Mouse (Mus musculus) forebrain, embryonic 10.5 days (tissue): Measurements from ENCODE around the gene Sytl2. TPM values are rescaled to one million over a fixed set of nuclear protein-coding genes. Genes with fewer than 3 reads are reported as not detected.

Source experiments
- DNase-seq: peaks from one replicate; pipeline ENCODE4 v3.0.0-alpha.2; 2017; ENCODE audit warnings: low spot score; ENCODE audit errors: extremely low spot score
- H3K27ac ChIP-seq: fragments of 300-500 bp; sonication (generic); 2 replicates; pipeline ENCODE4 v1.5.1; 2016; ENCODE audit warnings: mild to moderate bottlenecking
- H3K27me3 ChIP-seq: fragments of 300-500 bp; sonication (generic); 2 replicates; pipeline ENCODE4 v1.6.1; 2016; ENCODE audit warnings: mild to moderate bottlenecking; ENCODE audit not compliant: poor library complexity, severe bottlenecking
- H3K36me3 ChIP-seq: fragments of 300-500 bp; sonication (generic); replicated peaks from 2 replicates; pipeline ENCODE4 v1.6.1; 2016; ENCODE audit warnings: mild to moderate bottlenecking, moderate library complexity
- H3K4me1 ChIP-seq: fragments of 300-500 bp; sonication (generic); 2 replicates; pipeline ENCODE4 v1.6.1; 2016
- H3K4me3 ChIP-seq: fragments of 300-500 bp; sonication (generic); 2 replicates; pipeline ENCODE4 v1.5.1; 2016; ENCODE audit warnings: mild to moderate bottlenecking, moderate library complexity
- H3K9me3 ChIP-seq: fragments of 300-500 bp; sonication (generic); 2 replicates; pipeline ENCODE4 v1.6.1; 2016; ENCODE audit warnings: mild to moderate bottlenecking, moderate library complexity
- WGBS: fragments of 180-500 bp; shearing (Covaris S2); methylation state at CpG from one replicate; pipeline ENCODE4 v1.1.7; 2016; 5-methylcytosine and 5-hydroxymethylcytosine counted together
- polyA plus RNA-seq: library from polyadenylated mRNA; unstranded; fragments of >200 nt; fragmentation: Nextera tagmentation; extraction: Ambion mirVana; gene quantifications from 2 replicates; pipeline ENCODE4 v1.2.1, GENCODE M21; 2016

Sytl2 gene
- polyA plus RNA-seq, result 1.5 and 2.0 TPM in 2 replicates

- H3K9me3 ChIP-seq, result no peaks in the 10 kb centered on the region
- 2% methylated on average over 42 of the region's 43 CpGs for WGBS
- H3K27ac ChIP-seq, result peak within 1 kb of the TSS; percentile 74
- H3K4me1 ChIP-seq, result peaks cover 35% of the 10 kb centered on the region
- H3K36me3 ChIP-seq, result no peaks in the 10 kb centered on the region
- peaks cover 58% of the 10 kb centered on the region for H3K27me3 ChIP-seq
- H3K4me3 ChIP-seq, result peak within 1 kb of the TSS; percentile 71
- peak; percentile 52 for DNase-seq
Measured at GRCm38 (mm10) chr7:90301942-90302646, at the start of gene Sytl2. Gene Sytl2, plus strand, starts transcription at chr7:90302252.

- H3K4me3 ChIP-seq, result no peak overlapping the region
- H3K36me3 ChIP-seq, result no peaks in the 10 kb centered on the region
- 77% methylated on average over 5 of the region's 5 CpGs for WGBS
- H3K27me3 ChIP-seq, result no peaks in the 10 kb centered on the region
- H3K4me1 ChIP-seq, result no peaks in the 10 kb centered on the region
- DNase-seq, result no peak
- no peaks in the 10 kb centered on the region for H3K9me3 ChIP-seq
- H3K27ac ChIP-seq, result no peak overlapping the region
Measured at GRCm38 (mm10) chr7:90252946-90253345, 49.1 kb upstream of the Sytl2 start.

- H3K4me3 ChIP-seq, result no peak overlapping the region
- no peaks in the 10 kb centered on the region for H3K36me3 ChIP-seq
- WGBS, result 91% methylated on average over 2 of the region's 2 CpGs
- H3K4me1 ChIP-seq, result peaks cover 10% of the 10 kb centered on the region
- no peaks in the 10 kb centered on the region for H3K27me3 ChIP-seq
- H3K27ac ChIP-seq, result no peak overlapping the region
- H3K9me3 ChIP-seq, result no peaks in the 10 kb centered on the region
- DNase-seq, result no peak
Measured at GRCm38 (mm10) chr7:90258701-90259100, 43.4 kb upstream of the Sytl2 start.

GRCm38 (mm10) chr7:90259899-90260298, 42.2 kb upstream of the Sytl2 start:
- 88% methylated on average over 2 of the region's 2 CpGs for whole genome bisulfite sequencing
- no peaks in the 10 kb centered on the region for H3K36me3 ChIP-seq
- H3K27ac ChIP-seq, result no peak overlapping the region
- H3K4me3 ChIP-seq, result no peak overlapping the region
- H3K27me3 ChIP-seq, result no peaks in the 10 kb centered on the region
- DNase-seq, result no peak
- H3K9me3 ChIP-seq, result no peaks in the 10 kb centered on the region
- H3K4me1 ChIP-seq, result peaks cover 10% of the 10 kb centered on the region

DNA sequence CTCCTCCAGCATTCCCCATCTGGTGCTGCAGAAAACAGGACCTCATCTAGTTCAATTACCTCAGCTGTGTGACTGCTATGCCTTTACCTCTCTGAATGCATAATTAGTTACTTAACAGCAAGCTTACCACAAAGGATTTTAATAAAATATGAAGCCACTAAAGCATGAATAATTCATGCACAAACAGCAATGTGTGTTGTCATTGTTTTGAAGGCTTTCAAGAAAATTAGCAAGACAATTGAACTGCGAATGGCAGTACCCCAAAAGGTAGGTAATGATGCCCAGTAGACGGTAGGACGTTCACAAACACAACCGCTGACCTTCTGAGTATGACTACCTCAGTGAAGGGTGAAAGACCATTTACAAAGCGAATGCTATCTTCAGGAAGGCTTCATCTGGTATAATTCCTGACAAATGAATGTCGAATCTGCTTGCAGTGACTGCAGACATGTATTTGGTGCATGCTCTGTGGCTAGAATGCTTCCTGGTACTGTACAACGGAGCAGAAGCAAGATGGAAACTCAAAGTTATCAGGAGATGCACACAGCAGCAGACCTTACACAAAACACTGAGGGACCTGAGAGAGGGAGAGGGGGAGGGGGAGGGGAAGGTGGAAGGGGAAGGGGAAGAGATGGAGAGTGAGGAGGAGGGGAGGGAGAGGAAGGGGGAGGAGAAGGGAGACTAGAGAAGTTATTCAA, 40.0 kb upstream of the Sytl2 start:
- Histone ChIP-seq H3K27me3 (no peaks in the 10 kb centered on the region), H3K36me3 (no peaks in the 10 kb centered on the region), H3K4me3 (no peak overlapping the region), H3K9me3 (no peaks in the 10 kb centered on the region), H3K27ac (no peak overlapping the region), H3K4me1 (peaks cover 19% of the 10 kb centered on the region)
- DNase-seq, result no peak
- WGBS, result 37% methylated on average over 7 of the region's 7 CpGs

DNA sequence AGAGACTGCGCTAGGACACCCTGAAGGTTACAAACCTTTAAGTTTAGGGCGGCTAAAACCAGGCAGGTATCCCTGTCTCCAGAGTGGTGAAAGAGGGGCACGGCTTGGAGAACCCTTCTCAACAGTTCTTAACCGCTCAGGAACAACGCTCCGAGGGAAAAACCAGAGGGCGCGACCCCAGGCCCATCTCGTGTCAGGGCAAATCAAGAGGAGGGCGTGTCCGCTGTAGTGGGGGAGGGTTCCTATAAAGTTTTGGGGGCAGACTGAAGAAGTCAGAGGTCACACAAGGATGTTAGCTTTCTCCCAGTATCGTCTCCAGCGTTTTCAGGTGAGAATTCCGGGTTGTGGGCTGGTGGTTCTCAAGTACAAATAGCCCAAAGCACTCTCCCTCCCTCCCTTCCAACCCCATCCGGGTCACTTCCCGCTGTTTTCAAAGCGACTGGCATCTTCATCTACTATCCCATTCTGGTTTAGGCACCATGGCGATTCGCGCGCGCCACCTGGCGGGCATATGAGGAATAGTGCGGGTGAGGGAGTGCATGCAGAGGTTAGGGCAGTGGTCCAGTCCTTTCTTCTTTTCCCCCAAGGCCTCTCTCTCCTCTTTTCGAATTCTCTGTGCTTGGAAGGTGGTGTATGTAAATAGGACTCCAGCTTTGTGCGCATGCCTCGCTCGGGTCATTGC, 36.6 kb upstream of the Sytl2 start, which contains the start of gene Ccdc83:
Gene Ccdc83, minus strand, starts transcription at position 489 of the 682 bp plus-strand sequence.
- H3K27ac ChIP-seq, result peak within 1 kb of the TSS; percentile 74
- whole genome bisulfite sequencing, result 4% methylated on average over 28 of the region's 28 CpGs
- H3K36me3 ChIP-seq, result no peaks in the 10 kb centered on the region
- H3K27me3 ChIP-seq, result no peaks in the 10 kb centered on the region
- peak; percentile 88 for DNase-seq
- peak within 1 kb of the TSS; percentile 40 for H3K4me3 ChIP-seq
- H3K9me3 ChIP-seq, result no peaks in the 10 kb centered on the region
- peaks cover 19% of the 10 kb centered on the region for H3K4me1 ChIP-seq

DNA sequence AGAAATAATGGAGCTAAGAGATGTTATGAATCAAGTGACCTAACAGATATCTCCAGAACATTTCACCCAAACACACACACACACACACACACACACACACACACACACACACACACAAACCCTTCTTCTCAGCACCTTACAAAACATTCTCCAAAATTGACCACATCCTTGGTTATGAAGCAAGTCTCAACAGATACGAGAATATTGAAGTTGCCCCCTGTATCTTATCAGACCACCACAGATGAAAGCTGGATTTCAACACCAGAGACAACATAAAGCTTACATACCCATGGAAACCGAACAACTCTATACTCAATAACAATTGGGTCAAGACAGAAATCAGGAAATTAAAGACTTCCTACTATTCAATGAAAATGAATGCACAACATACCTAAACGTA, 31.9 kb upstream of the Sytl2 start:
- no peak overlapping the region for H3K27ac ChIP-seq
- H3K4me1 ChIP-seq, result peaks cover 7% of the 10 kb centered on the region
- no peaks in the 10 kb centered on the region for H3K9me3 ChIP-seq
- no peaks in the 10 kb centered on the region for H3K27me3 ChIP-seq
- 86% methylated on average over 3 of the region's 3 CpGs for WGBS
- H3K36me3 ChIP-seq, result no peaks in the 10 kb centered on the region
- DNase-seq, result no peak
- no peak overlapping the region for H3K4me3 ChIP-seq

DNA sequence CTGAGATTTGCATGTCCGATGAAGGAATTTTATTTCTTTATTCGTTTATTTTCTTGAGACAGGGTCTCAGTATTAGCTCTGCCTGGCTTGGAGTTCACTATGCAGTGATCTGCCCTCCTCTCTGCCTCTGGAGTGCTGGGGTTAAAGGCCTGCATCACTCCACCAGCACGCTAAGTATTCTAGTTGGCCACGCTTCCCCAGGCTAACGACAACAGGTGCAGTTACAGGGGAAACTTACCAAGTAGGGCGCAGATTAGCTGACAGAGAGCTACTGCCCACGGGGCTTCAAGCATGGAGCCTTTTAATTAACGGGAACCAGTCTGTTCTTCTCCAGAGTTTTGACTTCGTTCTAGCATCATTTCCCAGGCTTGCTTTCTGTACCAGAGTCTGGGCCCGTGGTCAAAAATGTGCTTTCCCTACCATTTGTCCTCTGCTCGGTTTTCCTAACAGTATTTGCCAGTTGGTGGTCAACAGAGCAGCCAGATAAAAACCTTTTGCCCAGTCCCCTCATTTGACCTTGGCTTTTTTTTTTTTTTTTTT, 27.4 kb upstream of the Sytl2 start:
- DNase-seq, result no peak

GRCm38 (mm10) chr7:90277246-90277645, 24.8 kb upstream of the Sytl2 start:
- no peaks in the 10 kb centered on the region for H3K9me3 ChIP-seq
- H3K4me1 ChIP-seq, result no peaks in the 10 kb centered on the region
- DNase-seq, result no peak
- no peak overlapping the region for H3K27ac ChIP-seq
- no peaks in the 10 kb centered on the region for H3K36me3 ChIP-seq
- no peak overlapping the region for H3K4me3 ChIP-seq
- no peaks in the 10 kb centered on the region for H3K27me3 ChIP-seq
- 87% methylated on average over 3 of the region's 3 CpGs for WGBS

More for the DNA sequence above, 27.4 kb upstream of the Sytl2 start:
- Histone ChIP-seq H3K27me3 (no peaks in the 10 kb centered on the region), H3K27ac (no peak overlapping the region), H3K36me3 (no peaks in the 10 kb centered on the region), H3K4me3 (no peak overlapping the region), H3K4me1 (no peaks in the 10 kb centered on the region), H3K9me3 (no peaks in the 10 kb centered on the region)
- WGBS, result 59% methylated on average over 11 of the region's 11 CpGs

GRCm38 (mm10) chr7:90277769-90278168, 24.3 kb upstream of the Sytl2 start:
- Histone ChIP-seq H3K27ac (no peak overlapping the region), H3K36me3 (no peaks in the 10 kb centered on the region), H3K27me3 (no peaks in the 10 kb centered on the region), H3K4me1 (no peaks in the 10 kb centered on the region), H3K9me3 (no peaks in the 10 kb centered on the region), H3K4me3 (no peak overlapping the region)
- no peak for DNase-seq
- WGBS, result 87% methylated on average over 4 of the region's 4 CpGs

GRCm38 (mm10) chr7:90279136-90279535, 22.9 kb upstream of the Sytl2 start:
- WGBS, result 90% methylated on average over 4 of the region's 4 CpGs
- H3K4me1 ChIP-seq, result no peaks in the 10 kb centered on the region
- H3K36me3 ChIP-seq, result no peaks in the 10 kb centered on the region

GRCm38 (mm10) chr7:90280274-90280875, 21.7 kb upstream of the Sytl2 start:
- Histone ChIP-seq H3K27me3 (no peaks in the 10 kb centered on the region), H3K36me3 (no peaks in the 10 kb centered on the region), H3K9me3 (no peaks in the 10 kb centered on the region), H3K4me3 (no peak overlapping the region), H3K27ac (no peak overlapping the region), H3K4me1 (no peaks in the 10 kb centered on the region)
- WGBS, result 66% methylated on average over 11 of the region's 11 CpGs
- peak; percentile 29 for DNase-seq

More at GRCm38 (mm10) chr7:90279136-90279535, 22.9 kb upstream of the Sytl2 start:
- Histone ChIP-seq H3K27me3 (no peaks in the 10 kb centered on the region), H3K4me3 (no peak overlapping the region), H3K27ac (no peak overlapping the region), H3K9me3 (no peaks in the 10 kb centered on the region)
- DNase-seq, result no peak
